Mouse (Mus musculus) ES-E14 (cell line): ENCODE measurements around the gene Nadsyn1.

Experiments
- CHD2 ChIP-seq: IDR thresholded peaks from 2 replicates; pipeline ENCODE4 v1.6.1; 2014; ENCODE audit warnings: mild to moderate bottlenecking, low read depth, low read length, inconsistent platforms
- MAFK ChIP-seq: IDR thresholded peaks from 2 replicates; pipeline ENCODE4 v1.6.1; 2014; ENCODE audit warnings: mild to moderate bottlenecking, low read depth, low read length, inconsistent platforms; ENCODE audit not compliant: insufficient read depth
- ZC3H11A ChIP-seq: IDR thresholded peaks from 2 replicates; pipeline ENCODE4 v1.6.1; 2012; ENCODE audit warnings: low read depth, mild to moderate bottlenecking, inconsistent platforms, low read length, borderline replicate concordance
- ZNF384 ChIP-seq: IDR thresholded peaks from 2 replicates; pipeline ENCODE4 v1.6.1; 2012; ENCODE audit warnings: low read depth, low read length, inconsistent platforms

- TF ChIP-seq CHD2: no peak
- no peak for TF ChIP-seq ZNF384
- TF ChIP-seq ZC3H11A: no peak
- no peak for TF ChIP-seq MAFK
Observed at GRCm38 (mm10) chr7:143821241-143821640, 1.4 kb downstream of the Nadsyn1 start.
